Mouse (Mus musculus): ENCODE results near the gene Ctnna3. TPM values are rescaled to one million over a fixed set of nuclear protein-coding genes. Genes with fewer than 3 reads are reported as not detected.

Ctnna3 gene
- total and polyA plus RNA-seq, 3 experiments = not detected

DNA sequence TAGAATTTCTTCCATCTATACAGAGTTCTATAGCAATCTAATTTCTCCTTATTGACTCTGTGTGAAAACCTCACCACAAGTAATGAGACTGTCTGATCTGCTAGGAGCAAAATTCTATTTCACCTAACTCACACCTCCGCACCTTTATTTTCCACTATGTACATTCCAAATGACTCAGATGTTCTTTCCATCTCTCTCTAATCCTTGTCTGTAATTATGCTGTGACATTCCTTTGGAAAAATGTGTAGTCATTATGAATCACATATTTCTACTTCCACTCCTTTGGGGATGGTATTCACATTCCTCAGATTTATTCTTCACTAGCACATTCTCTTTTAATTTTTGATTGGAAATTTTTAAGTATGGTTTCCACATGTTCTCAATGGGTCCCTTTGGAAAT, 1406.4 kb downstream of the Ctnna3 start:
- Histone ChIP-seq H3K4me3 (ENCODE audit: control insufficient read depth in 1 of 2, insufficient read depth in 1 of 2, low read depth in 2 of 2, low read length in 2 of 2) (no peak overlapping the region), H3K4me1 (ENCODE audit: control insufficient read depth in 1 of 2, insufficient read depth in 2 of 2, low read length in 2 of 2) (no peaks in the 10 kb centered on the region), H3K9ac (ENCODE audit: control insufficient read depth, low read depth, low read length, poor library complexity, severe bottlenecking) (no peak overlapping the region), H3K9me3 (replicated peaks; ENCODE audit: insufficient read depth, low read length) (no peaks in the 10 kb centered on the region), H3K36me3 (ENCODE audit: control insufficient read depth in 1 of 2, insufficient read depth in 2 of 2, low read length in 2 of 2) (no peaks in the 10 kb centered on the region), H3K27me3 (ENCODE audit: control insufficient read depth in 1 of 2, insufficient read depth in 2 of 2, low read length in 2 of 2) (no peaks in the 10 kb centered on the region), H3K27ac (ENCODE audit: control insufficient read depth, low read depth, low read length) (no peak overlapping the region), H3K79me2 (ENCODE audit: control insufficient read depth, insufficient read depth, low read length, poor library complexity) (no peaks in the 10 kb centered on the region)
- TF ChIP-seq CHD2 (IDR thresholded peaks at IDR 0.05; ENCODE audit: low read length) = no peak
- no peak for TF ChIP-seq ELF1 (IDR thresholded peaks at IDR 0.05; ENCODE audit: low read depth, low read length)
- no peak for TF ChIP-seq CTCF (IDR thresholded peaks at IDR 0.05 in 2 of 3, conservative IDR thresholded peaks at IDR 0.05 in 1 of 3; ENCODE audit: control insufficient read depth in 1 of 3, insufficient read depth in 1 of 3, low read depth in 2 of 3, low read length in 3 of 3, poor library complexity in 1 of 3, severe bottlenecking in 1 of 3)
- TF ChIP-seq CHD1 (IDR thresholded peaks at IDR 0.05; ENCODE audit: low read depth, low read length) = no peak
- TF ChIP-seq ZC3H11A (IDR thresholded peaks at IDR 0.05; ENCODE audit: low read depth, low read length) = no peak
- TF ChIP-seq MAZ (IDR thresholded peaks at IDR 0.05; ENCODE audit: low read depth, low read length) = no peak
- TF ChIP-seq MYB (IDR thresholded peaks at IDR 0.05; ENCODE audit: low read depth, low read length) = no peak
- no peak for TF ChIP-seq NELFE (IDR thresholded peaks at IDR 0.05; ENCODE audit: low read depth, low read length)
- no peak for TF ChIP-seq MEF2A (IDR thresholded peaks at IDR 0.05; ENCODE audit: extremely low read depth, insufficient replicate concordance, low read depth, low read length, poor library complexity, severe bottlenecking)
- no peak for TF ChIP-seq HCFC1 (IDR thresholded peaks at IDR 0.05; ENCODE audit: low read depth, low read length)
- no peak for TF ChIP-seq POLR2AphosphoS2 (IDR thresholded peaks at IDR 0.05; ENCODE audit: low read length)
- TF ChIP-seq RAD21 (IDR thresholded peaks at IDR 0.05; ENCODE audit: low read depth, low read length) = no peak
- no peak for TF ChIP-seq EP300 (IDR thresholded peaks at IDR 0.05; ENCODE audit: low read depth in 1 of 2, low read length in 2 of 2)
- no peak for TF ChIP-seq MAFK (IDR thresholded peaks at IDR 0.05; ENCODE audit: borderline replicate concordance, low read depth, low read length)
- no peak for TF ChIP-seq POLR2A (IDR thresholded peaks at IDR 0.05; ENCODE audit: control insufficient read depth in 1 of 2, insufficient read depth in 1 of 2, low read depth in 1 of 2, low read length in 2 of 2, poor library complexity in 1 of 2)
- DNase-seq (ENCODE audit: low read depth, low spot score) = no peak

DNA sequence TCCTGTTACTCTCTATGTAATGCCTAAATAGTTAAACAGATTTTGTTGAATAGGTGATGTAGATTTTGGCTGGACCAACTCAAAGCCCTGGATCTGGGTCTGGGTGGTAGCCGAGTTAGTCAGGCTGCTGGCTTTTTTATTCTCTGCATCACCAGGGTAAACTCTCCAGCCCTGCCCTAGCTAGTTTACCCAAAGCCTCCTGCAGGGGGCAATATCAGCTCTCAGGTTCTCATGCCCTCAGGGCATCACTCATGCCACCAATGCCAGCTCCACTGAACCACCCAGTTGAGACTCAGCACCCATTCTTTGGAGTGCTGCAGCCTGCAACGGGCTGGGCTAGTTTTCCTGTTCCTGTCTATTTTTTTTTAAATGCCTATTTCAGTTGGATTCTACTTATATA, 1431.5 kb downstream of the Ctnna3 start:
- no peaks in the 10 kb centered on the region for H3K36me3 ChIP-seq (ENCODE audit: control insufficient read depth in 1 of 2, insufficient read depth in 2 of 2, low read length in 2 of 2)
- no peaks in the 10 kb centered on the region for H3K79me2 ChIP-seq (ENCODE audit: control insufficient read depth, insufficient read depth, low read length, poor library complexity)
- H3K4me3 ChIP-seq (ENCODE audit: control insufficient read depth in 1 of 2, insufficient read depth in 1 of 2, low read depth in 2 of 2, low read length in 2 of 2) = no peak overlapping the region
- H3K9me3 ChIP-seq (replicated peaks; ENCODE audit: insufficient read depth, low read length) = no peaks in the 10 kb centered on the region
- H3K9ac ChIP-seq (ENCODE audit: control insufficient read depth, low read depth, low read length, poor library complexity, severe bottlenecking) = no peak overlapping the region
- H3K27me3 ChIP-seq (ENCODE audit: control insufficient read depth in 1 of 2, insufficient read depth in 2 of 2, low read length in 2 of 2) = no peaks in the 10 kb centered on the region
- no peaks in the 10 kb centered on the region for H3K4me1 ChIP-seq (ENCODE audit: control insufficient read depth in 1 of 2, insufficient read depth in 2 of 2, low read length in 2 of 2)
- H3K27ac ChIP-seq (ENCODE audit: control insufficient read depth, low read depth, low read length) = no peak overlapping the region
- DNase-seq (ENCODE audit: low read depth, low spot score) = no peak
- TF ChIP-seq ZMIZ1 (IDR thresholded peaks at IDR 0.05; ENCODE audit: low read depth, low read length) (no peak), CTCF (IDR thresholded peaks at IDR 0.05 in 2 of 3, conservative IDR thresholded peaks at IDR 0.05 in 1 of 3; ENCODE audit: control insufficient read depth in 1 of 3, insufficient read depth in 1 of 3, low read depth in 2 of 3, low read length in 3 of 3, poor library complexity in 1 of 3, severe bottlenecking in 1 of 3) (0 out of 6 replicates have a peak, but pooled peaks of 1 of the 3 experiments have one; percentile 10)
